Mouse (Mus musculus) megakaryocyte, embryonic 14.5 days (primary cell): ENCODE data around the gene Ddx24. TPM values are rescaled to one million over a fixed set of nuclear protein-coding genes. Genes with fewer than 3 reads are reported as not detected.

ENCODE experiments used
- H3K27me3 ChIP-seq: replicated peaks from 2 replicates; pipeline ENCODE3; 2012; ENCODE audit warnings: inconsistent platforms
- H3K36me3 ChIP-seq: replicated peaks from 2 replicates; pipeline ENCODE3; 2012; ENCODE audit warnings: low read length, inconsistent platforms, mixed read lengths
- H3K4me1 ChIP-seq: 2 replicates; pipeline ENCODE4 v1.6.1; 2012; ENCODE audit warnings: inconsistent platforms
- H3K4me3 ChIP-seq: replicated peaks from 2 replicates; pipeline ENCODE3; 2012; ENCODE audit warnings: moderate library complexity, mild to moderate bottlenecking, inconsistent platforms
- H3K9me3 ChIP-seq: 2 replicates; pipeline ENCODE4 v1.6.1; 2012; ENCODE audit warnings: inconsistent platforms
- FLI1 ChIP-seq: IDR thresholded peaks from 2 replicates; pipeline ENCODE4 v1.6.1; 2012; ENCODE audit warnings: low read length, inconsistent platforms, mixed read lengths
- GATA1 ChIP-seq: IDR thresholded peaks from 3 replicates; pipeline ENCODE4 v1.6.1; 2012; ENCODE audit warnings: mixed read lengths, low read length, inconsistent platforms, borderline replicate concordance
- polyA plus RNA-seq: library from polyadenylated mRNA; stranded (reverse); fragments of >175 nt; gene quantifications from 2 replicates; pipeline ENCODE4 v1.2.3, GENCODE M21; 2012; ENCODE audit warnings: low replicate concordance; ENCODE audit not compliant: insufficient read depth

Ddx24 gene
- polyA plus RNA-seq, 1 experiment, result 20.3 TPM

GRCm38 (mm10) chr12:103389982-103390381 is 35.6 kb downstream of the Ddx24 start:
- TF ChIP-seq FLI1 (no peak), GATA1 (no peak)
- Histone ChIP-seq H3K9me3 (no peaks in the 10 kb centered on the region), H3K27me3 (no peaks in the 10 kb centered on the region), H3K4me1 (peaks cover 75% of the 10 kb centered on the region), H3K36me3 (peaks cover 6% of the 10 kb centered on the region), H3K4me3 (no peak overlapping the region)

- H3K36me3 ChIP-seq, result peaks cover 6% of the 10 kb centered on the region
- no peaks in the 10 kb centered on the region for H3K27me3 ChIP-seq
- H3K4me3 ChIP-seq, result peak overlapping the region; percentile 95
- TF ChIP-seq FLI1, result no peak
- no peak for TF ChIP-seq GATA1
- H3K4me1 ChIP-seq, result peaks cover 81% of the 10 kb centered on the region
- no peaks in the 10 kb centered on the region for H3K9me3 ChIP-seq
Measured at GRCm38 (mm10) chr12:103389348-103389727, 36.3 kb downstream of the Ddx24 start.

GRCm38 (mm10) chr12:103388505-103389347 is 36.9 kb downstream of the Ddx24 start, which contains the start of gene Otub2:
Gene Otub2, plus strand, starts transcription at chr12:103388682.
- H3K9me3 ChIP-seq, result no peaks in the 10 kb centered on the region
- H3K4me1 ChIP-seq, result peaks cover 79% of the 10 kb centered on the region
- TF ChIP-seq GATA1, result no peak
- peak within 1 kb of the TSS; percentile 95 for H3K4me3 ChIP-seq
- peaks cover 6% of the 10 kb centered on the region for H3K36me3 ChIP-seq
- H3K27me3 ChIP-seq, result no peaks in the 10 kb centered on the region

- no peaks in the 10 kb centered on the region for H3K36me3 ChIP-seq
- no peak overlapping the region for H3K4me3 ChIP-seq
- TF ChIP-seq GATA1, result no peak
- no peak for TF ChIP-seq FLI1
- H3K4me1 ChIP-seq, result peaks cover 15% of the 10 kb centered on the region
- peaks cover 7% of the 10 kb centered on the region; the same call in 1 of the 2 replicates for H3K9me3 ChIP-seq
- H3K27me3 ChIP-seq, result peaks cover 19% of the 10 kb centered on the region
Measured at GRCm38 (mm10) chr12:103380226-103380625, 45.4 kb downstream of the Ddx24 start.

- Histone ChIP-seq H3K9me3 (peaks cover 14% of the 10 kb centered on the region; the same call in 1 of the 2 replicates), H3K4me1 (no peaks in the 10 kb centered on the region; the same call in 1 of the 2 replicates), H3K4me3 (no peak overlapping the region), H3K27me3 (peaks cover 36% of the 10 kb centered on the region), H3K36me3 (no peaks in the 10 kb centered on the region)
- TF ChIP-seq FLI1 (no peak), GATA1 (no peak)
Measured at GRCm38 (mm10) chr12:103376774-103377173, 48.9 kb downstream of the Ddx24 start.

GRCm38 (mm10) chr12:103376124-103376523 is 49.5 kb downstream of the Ddx24 start:
- H3K4me1 ChIP-seq, result no peaks in the 10 kb centered on the region; the same call in 1 of the 2 replicates
- no peak for TF ChIP-seq FLI1

GRCm38 (mm10) chr12:103373530-103374236 is 51.9 kb downstream of the Ddx24 start:
- peak overlapping the region; percentile 38 for H3K4me3 ChIP-seq
- TF ChIP-seq FLI1 (no peak), GATA1 (no peak)
- H3K27me3 ChIP-seq, result peaks cover 44% of the 10 kb centered on the region
- peaks cover 2% of the 10 kb centered on the region; the same call in 1 of the 2 replicates for H3K4me1 ChIP-seq
- H3K36me3 ChIP-seq, result no peaks in the 10 kb centered on the region
- peaks cover 7% of the 10 kb centered on the region; the same call in 1 of the 2 replicates for H3K9me3 ChIP-seq

More at GRCm38 (mm10) chr12:103376124-103376523, 49.5 kb downstream of the Ddx24 start:
- H3K9me3 ChIP-seq, result peaks cover 14% of the 10 kb centered on the region; the same call in 1 of the 2 replicates
- no peaks in the 10 kb centered on the region for H3K36me3 ChIP-seq
- H3K27me3 ChIP-seq, result peaks cover 36% of the 10 kb centered on the region
- no peak overlapping the region for H3K4me3 ChIP-seq

GRCm38 (mm10) chr12:103371711-103372110 is 53.9 kb downstream of the Ddx24 start:
- Histone ChIP-seq H3K4me3 (no peak overlapping the region), H3K36me3 (no peaks in the 10 kb centered on the region), H3K27me3 (peaks cover 54% of the 10 kb centered on the region), H3K9me3 (peaks cover 7% of the 10 kb centered on the region; the same call in 1 of the 2 replicates), H3K4me1 (peaks cover 14% of the 10 kb centered on the region)
- TF ChIP-seq GATA1 (no peak), FLI1 (no peak)

GRCm38 (mm10) chr12:103370861-103371260 is 54.8 kb downstream of the Ddx24 start:
- Histone ChIP-seq H3K4me3 (no peak overlapping the region), H3K36me3 (no peaks in the 10 kb centered on the region), H3K27me3 (peaks cover 56% of the 10 kb centered on the region), H3K9me3 (peaks cover 7% of the 10 kb centered on the region; the same call in 1 of the 2 replicates), H3K4me1 (peaks cover 14% of the 10 kb centered on the region)
- TF ChIP-seq FLI1 (no peak), GATA1 (no peak)

GRCm38 (mm10) chr12:103368777-103369176 is 56.9 kb downstream of the Ddx24 start:
- Histone ChIP-seq H3K9me3 (no peaks in the 10 kb centered on the region), H3K4me1 (peaks cover 14% of the 10 kb centered on the region), H3K27me3 (peaks cover 62% of the 10 kb centered on the region), H3K36me3 (no peaks in the 10 kb centered on the region), H3K4me3 (peak overlapping the region; percentile 62)
- TF ChIP-seq GATA1, result no peak
- TF ChIP-seq FLI1, result no peak
